Mouse (Mus musculus) cerebellum, adult 9-11 months (tissue): Measurements from ENCODE around the gene Gpr4.

Experiments used
- DNase-seq: peaks from one replicate; pipeline ENCODE4 v3.0.0; 2022

The Gpr4 gene

GRCm38 (mm10) chr7:19229404-19229803 lies 17.1 kb downstream of the Gpr4 start:
- DNase-seq: peak; percentile 36

GRCm38 (mm10) chr7:19230041-19230580 lies 17.8 kb downstream of the Gpr4 start:
- peak; percentile 54 for DNase-seq

DNA sequence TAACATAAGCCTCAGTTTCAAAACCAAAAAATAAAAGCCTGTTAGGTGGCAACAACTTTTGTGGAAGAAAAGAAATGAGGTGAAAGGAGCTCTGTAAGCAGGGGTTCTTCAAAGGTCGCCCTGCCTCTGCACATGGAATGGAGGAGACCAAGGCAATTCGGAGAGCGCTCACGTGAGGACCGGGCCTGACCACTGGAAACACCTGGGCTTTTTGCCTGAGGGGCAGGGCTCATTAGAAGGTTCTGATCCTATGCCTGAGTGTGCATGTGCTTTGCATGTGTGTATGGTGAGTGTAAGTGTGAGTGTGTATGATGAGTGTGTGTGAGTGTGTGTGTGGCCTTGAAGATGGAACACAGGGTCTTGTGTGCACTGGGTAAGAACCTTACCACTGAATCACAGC lies 18.6 kb downstream of the Gpr4 start:
- DNase-seq: no peak

GRCm38 (mm10) chr7:19231849-19232248 lies 19.5 kb downstream of the Gpr4 start:
- no peak for DNase-seq

- no peak for DNase-seq
Measured at GRCm38 (mm10) chr7:19234652-19235051, 22.3 kb downstream of the Gpr4 start.

- no peak for DNase-seq
Measured at GRCm38 (mm10) chr7:19235092-19235671, 22.8 kb downstream of the Gpr4 start.

DNA sequence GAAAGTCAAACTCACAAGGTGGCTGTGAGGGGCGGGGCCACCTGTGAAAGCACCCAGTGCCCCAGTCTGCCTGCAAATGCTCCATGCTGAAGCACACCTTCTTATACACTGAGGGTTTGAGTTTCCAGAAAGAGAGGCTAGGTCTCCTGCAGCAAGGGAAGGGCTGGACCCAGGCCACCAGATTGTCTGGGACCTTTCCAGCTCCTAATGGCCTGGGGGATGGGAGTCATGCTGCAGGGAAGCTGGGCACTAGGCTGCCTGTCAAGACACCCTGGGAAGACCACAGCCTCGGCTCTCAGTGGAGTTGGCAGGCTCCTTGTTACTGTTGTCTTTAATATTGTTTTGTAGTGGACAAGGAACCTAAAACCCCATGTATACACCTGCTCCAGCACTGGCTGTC lies 24.1 kb downstream of the Gpr4 start:
- peak; percentile 49 for DNase-seq

GRCm38 (mm10) chr7:19238344-19238743 lies 26.0 kb downstream of the Gpr4 start:
- DNase-seq: no peak

DNA sequence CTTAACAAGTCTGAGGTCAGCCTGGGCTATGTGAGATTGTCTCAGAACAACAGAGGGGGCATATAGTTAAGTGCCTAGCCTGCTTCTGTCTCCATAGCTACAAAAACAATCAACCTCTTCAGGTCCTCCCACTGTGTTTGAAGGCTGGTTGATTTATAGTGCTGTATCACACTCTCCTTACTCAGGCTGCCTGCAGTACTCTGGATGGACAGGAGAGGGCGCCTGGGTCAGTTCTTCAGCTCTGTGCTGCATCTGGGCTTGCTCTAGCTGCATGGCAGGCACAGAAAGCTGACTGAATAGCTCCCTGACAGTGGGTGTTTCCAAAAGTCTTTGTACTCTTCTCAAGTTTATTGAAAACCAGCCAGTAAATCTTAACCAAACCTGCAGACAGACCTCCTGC lies 27.1 kb downstream of the Gpr4 start:
- peak; percentile 84 for DNase-seq

- DNase-seq: no peak
Measured at GRCm38 (mm10) chr7:19239986-19240385, 27.6 kb downstream of the Gpr4 start.

GRCm38 (mm10) chr7:19240905-19241463 lies 28.6 kb downstream of the Gpr4 start:
- no peak for DNase-seq

DNA sequence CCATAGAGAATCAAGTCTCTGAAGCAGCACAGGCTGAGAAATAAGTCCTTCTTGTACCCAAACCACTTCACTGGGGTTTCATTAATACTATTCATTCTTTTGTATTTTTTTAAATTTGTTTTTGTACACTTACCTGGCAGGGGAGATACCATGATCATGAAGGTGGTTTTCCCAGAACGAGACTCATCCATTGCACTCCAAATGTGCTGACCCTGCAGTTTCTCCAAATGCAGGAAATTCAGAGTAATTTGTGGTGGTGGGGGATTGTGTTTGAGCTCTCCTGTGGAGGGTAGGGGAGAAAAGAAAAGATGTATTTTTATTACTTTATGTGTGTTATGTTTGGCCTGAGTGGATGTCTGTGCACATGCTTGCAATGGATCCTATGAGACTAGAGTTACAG lies 29.7 kb downstream of the Gpr4 start:
- DNase-seq: no peak

DNA sequence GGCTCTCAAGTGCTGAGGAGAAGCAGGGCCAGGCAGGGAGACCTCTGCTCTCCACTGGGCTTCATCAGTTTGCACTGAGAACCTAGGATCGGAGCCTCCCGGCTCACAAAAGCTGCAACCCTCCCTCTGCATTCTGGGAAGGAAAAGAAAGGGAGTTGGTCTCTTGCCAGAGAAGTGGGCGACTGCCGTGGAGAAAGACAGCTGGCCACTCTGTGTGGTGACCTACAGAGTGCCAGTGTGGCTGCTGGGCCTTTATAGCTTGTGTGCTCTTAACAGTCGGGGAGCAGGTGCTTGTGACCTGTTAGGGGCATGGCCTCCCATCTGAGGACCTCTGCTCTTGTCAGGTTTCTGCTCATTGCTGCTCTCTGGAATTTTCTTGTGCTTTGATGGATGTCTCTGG lies 31.5 kb downstream of the Gpr4 start:
- DNase-seq: peak; percentile 50

DNA sequence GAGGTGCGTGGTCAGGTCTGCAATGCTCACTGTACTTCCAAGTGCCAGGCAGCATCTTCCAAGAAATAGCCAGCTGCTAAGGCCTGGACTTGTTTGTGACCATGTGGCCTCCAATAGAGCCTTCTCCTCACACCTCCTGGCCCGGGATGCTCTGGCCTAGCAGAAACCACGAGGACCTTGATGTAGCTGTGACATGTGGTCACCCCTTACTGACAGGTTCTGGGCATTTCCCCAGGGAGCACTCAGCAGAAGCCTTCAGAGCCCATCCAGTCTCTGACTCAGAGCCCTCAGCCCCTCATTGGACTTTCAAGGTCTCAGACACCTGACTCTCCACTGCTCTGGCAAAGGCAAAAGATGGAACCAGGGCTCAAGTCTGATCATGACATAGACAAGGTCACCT lies 32.7 kb downstream of the Gpr4 start:
- no peak for DNase-seq

- DNase-seq: no peak
Measured at GRCm38 (mm10) chr7:19246855-19247254, 34.5 kb downstream of the Gpr4 start.

- DNase-seq: no peak
Measured at GRCm38 (mm10) chr7:19247511-19247910, 35.2 kb downstream of the Gpr4 start.

DNA sequence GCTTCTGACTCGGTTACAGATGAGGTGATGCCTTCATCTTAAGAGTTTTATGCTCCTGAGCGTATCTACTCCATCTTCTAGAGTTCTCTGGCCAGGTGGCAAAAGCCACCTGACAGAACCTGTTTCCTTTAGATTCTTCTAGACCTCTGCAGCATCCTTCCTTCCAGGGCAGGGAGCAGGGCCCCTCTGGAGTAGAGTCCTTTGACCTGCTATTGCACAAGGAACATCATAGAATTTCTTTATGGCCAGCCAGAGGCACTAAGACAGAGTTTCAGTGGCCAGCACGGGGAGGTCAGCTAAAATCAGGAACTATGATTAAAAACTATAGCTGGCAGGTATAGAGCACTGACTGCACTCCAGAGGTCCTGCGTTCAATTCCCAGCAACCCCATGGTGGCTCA lies 39.7 kb downstream of the Gpr4 start:
- DNase-seq: no peak

DNA sequence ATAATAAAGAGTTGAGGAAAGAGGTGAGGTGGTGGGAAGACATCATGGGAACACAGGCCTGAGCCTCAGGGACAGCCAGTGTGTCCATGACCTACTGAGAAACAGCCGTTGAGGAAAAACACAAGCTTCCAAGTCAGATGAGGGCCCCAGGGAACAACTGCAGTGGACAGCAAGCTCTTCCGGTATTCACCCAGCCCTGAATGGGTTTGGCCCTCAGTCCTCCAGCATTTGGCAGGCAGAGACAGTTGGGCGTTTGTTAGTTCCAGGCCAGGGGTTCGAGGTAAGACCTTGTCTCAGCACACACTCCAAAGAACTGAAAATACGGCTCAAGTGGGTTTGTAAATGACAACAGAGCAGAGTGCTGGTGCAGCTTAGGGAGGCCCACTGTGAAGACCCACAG lies 41.1 kb downstream of the Gpr4 start:
- no peak for DNase-seq

- DNase-seq: no peak
Measured at GRCm38 (mm10) chr7:19255395-19255794, 43.1 kb downstream of the Gpr4 start.

- no peak for DNase-seq
Measured at GRCm38 (mm10) chr7:19256567-19256966, 44.2 kb downstream of the Gpr4 start.

- DNase-seq: no peak
Measured at GRCm38 (mm10) chr7:19257390-19258022, 45.2 kb downstream of the Gpr4 start.

GRCm38 (mm10) chr7:19258336-19258735 lies 46.0 kb downstream of the Gpr4 start:
- DNase-seq: no peak

GRCm38 (mm10) chr7:19265147-19265546 lies 52.8 kb downstream of the Gpr4 start:
- peak; percentile 73 for DNase-seq
